Mouse (Mus musculus) ovary, adult 2 months (tissue): ENCODE data around the gene Xylt2. TPM values are rescaled to one million over a fixed set of nuclear protein-coding genes. Genes with fewer than 3 reads are reported as not detected.

Experiments
- polyA plus RNA-seq: library from polyadenylated mRNA; depleted of rRNA; stranded (reverse); fragments of >200 nt; gene quantifications from 2 replicates; pipeline ENCODE4 v1.2.3, GENCODE M21; 2012; rRNA removed

The Xylt2 gene
- polyA plus RNA-seq, result 68.4 and 78.0 TPM in 2 replicates

DNA sequence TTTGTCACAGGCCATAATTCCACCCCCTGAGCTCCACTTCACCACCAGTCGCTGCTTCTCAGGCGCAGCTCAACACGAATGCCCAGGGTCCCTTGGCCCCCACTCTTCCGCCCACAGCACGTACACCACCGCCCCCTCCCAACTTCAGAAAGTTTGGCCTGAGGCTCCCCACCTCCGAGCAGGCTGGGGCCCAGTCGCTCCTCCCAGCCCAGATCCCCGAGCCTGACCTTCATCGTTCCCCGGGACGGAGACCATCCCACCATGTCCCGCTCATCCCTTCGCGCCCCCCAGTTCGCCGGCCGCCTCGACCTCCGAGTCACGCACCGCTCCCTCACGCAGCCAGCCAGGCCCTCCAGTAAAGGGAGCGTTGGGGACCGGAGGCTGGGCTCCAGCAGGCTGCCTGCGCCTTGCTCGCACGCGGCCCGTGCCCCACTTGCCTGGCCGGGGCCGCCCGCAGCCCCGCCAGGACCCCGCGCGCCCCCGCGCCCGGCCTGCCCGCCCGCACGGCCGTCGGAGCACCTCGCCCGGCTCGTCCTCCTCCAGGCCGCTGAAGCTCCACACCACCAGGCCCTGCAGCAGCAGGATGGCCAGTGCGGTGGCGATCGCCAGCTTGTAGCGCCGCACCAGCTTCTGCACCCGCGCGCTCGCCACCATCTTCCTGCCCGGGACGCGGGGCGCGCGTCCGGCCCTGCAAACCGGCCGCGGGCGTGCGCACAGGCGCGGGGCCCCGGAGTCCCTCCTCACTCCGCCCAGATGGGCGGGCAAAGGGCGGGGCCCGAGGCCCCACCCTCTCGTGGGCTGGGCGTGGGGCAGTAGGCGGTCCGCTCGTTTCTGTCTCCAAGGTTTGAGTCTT, at the start of gene Xylt2:
Gene Xylt2, minus strand, starts transcription at position 762 of the 853 bp plus-strand sequence.

DNA sequence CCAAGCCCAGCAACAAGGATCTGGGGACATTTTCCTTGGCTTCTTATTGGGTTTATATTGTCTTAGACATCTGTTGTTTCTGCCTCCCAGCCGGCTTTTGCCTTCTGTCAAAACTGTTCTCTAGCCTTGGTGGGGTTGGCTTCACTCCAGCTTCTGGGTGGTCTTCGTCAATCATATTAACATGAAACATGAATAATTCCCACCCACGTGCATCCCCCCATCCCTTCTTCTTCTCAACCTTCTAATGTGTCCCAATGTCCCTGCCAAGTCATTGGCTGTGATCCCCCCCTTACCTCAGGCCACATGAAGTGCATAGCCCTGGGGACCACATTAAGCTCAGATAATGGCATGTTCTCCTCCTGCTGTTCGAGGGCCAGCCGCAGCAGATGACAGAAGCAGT, 27.2 kb upstream of the Xylt2 start, which contains the start of gene Gm11541:
Gene Gm11541, minus strand, starts transcription at position 28 of the 400 bp plus-strand sequence.

DNA sequence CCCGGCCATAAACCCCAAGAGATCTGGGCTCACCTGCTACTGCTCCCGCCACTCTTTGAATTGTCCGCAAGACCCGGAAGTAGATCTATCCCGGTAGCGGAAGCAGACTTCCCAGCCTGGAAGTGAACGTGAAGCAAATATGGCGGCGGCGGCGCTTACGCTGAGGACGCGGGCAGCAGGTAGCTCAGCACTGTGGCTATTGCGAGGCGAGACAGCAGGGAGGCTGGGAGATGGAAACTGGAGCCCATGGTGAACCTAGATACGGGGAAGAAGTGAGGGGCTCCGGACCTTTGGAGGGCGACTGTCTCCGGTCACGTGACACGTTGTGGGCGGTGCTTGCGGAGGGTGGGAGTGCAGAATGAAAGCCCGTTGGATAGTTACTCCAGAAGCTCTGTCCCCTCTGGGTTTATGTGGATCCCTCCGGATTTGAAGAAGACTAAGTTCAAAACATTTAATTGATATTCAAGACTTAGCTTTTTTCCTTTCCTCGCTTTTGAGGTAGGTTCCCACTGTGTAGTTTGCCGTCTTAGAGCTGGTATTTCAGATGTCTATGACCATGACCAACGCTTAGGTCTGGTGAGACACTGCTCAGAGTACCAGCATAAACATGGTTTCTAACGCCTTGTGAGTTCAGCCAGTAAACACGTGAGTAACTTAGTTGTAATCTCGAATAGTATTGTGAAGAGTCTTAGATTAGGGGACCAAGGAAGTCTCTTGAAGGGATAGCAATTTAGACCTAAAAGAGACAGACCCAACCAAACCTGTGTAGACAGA, 23.5 kb downstream of the Xylt2 start, which contains the start of the genes Mrpl27 and Eme1:
Gene Mrpl27, plus strand, starts transcription at position 105 of the 774 bp plus-strand sequence.
Gene Eme1, minus strand, starts transcription at position 302 of the 774 bp plus-strand sequence.

DNA sequence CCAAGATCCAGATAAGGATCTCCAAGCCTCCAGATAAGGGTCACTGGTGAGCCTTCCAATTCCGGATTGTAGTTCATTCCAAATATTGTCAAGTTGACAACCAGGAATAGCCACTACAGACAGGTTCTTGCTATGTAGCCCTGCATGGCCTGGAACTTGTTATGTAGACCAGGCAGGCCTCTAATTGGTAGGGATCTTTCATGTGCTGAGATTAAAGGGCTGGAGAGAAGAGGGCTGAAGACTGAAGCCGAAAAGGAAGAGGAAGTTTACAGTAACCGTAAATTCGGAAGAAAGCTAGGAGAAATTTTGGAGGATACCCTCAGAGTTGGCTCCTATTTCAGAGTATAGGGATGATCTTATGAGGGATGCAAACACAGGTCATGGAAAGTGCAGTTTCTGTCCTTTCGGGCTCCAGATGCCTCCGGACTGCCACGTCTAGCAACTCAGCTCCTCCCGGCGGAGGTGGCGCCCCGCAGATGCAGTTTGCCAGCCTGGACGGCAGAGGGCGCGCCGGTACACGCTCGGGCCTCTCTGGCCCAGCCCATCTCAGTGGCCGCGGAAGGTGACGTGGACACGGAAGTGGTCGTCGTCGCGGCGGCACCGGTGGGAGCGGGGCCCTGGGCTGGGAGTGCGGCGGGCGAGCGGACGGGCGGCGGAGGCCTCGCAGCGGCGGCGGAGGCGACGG, 48.0 kb downstream of the Xylt2 start, which contains the start of gene Lrrc59:
Gene Lrrc59, plus strand, starts transcription at position 569 of the 685 bp plus-strand sequence.

Other genes starting within 250 kb of the Xylt2 start
- 30.4 and 39.4 TPM in 2 replicates for gene Cacna1g, start 203.3 kb downstream of the Xylt2 start, polyA plus RNA-seq
- 0.06 and 1.0 TPM in 2 replicates for gene Spata20, start 191.3 kb downstream of the Xylt2 start, polyA plus RNA-seq
- gene Epn3, start 177.5 kb downstream of the Xylt2 start, polyA plus RNA-seq, result 18.8 and 20.7 TPM in 2 replicates
- 6.4 and 7.8 TPM in 2 replicates for gene Mycbpap, start 155.8 kb downstream of the Xylt2 start, polyA plus RNA-seq
- gene Rsad1, start 128.3 kb downstream of the Xylt2 start, polyA plus RNA-seq, result 31.0 and 34.1 TPM in 2 replicates
- 2.3 and 3.2 TPM in 2 replicates for gene Chad, start 112.5 kb downstream of the Xylt2 start, polyA plus RNA-seq
- 54.3 and 58.9 TPM in 2 replicates for gene Acsf2, start 75.6 kb downstream of the Xylt2 start, polyA plus RNA-seq
- 91.4 and 100 TPM in 2 replicates for gene Lrrc59, start 47.7 kb downstream of the Xylt2 start, polyA plus RNA-seq
- gene Mrpl27, start 23.7 kb downstream of the Xylt2 start, polyA plus RNA-seq, result 30.0 and 39.0 TPM in 2 replicates
- gene Eme1, start 23.6 kb downstream of the Xylt2 start, polyA plus RNA-seq, result 2.6 and 3.4 TPM in 2 replicates
- gene Gm11541, start 27.0 kb upstream of the Xylt2 start, polyA plus RNA-seq, result not detected in 2 replicates
- gene Cdc34b, start 64.3 kb upstream of the Xylt2 start, polyA plus RNA-seq, result 2.6 and 2.7 TPM in 2 replicates
- not detected in 2 replicates for gene Tmem92, start 105.2 kb upstream of the Xylt2 start, polyA plus RNA-seq